Mouse (Mus musculus) left cerebral cortex, postnatal 4 days (tissue): ENCODE data around the gene Tbc1d10b. TPM values are rescaled to one million over a fixed set of nuclear protein-coding genes. Genes with fewer than 3 reads are reported as not detected.
A peak's percentile ranks its signal among the peaks of the same experiment; 100 is the strongest.
"Not testable (repeated sequence)": the region's sequence is repeated elsewhere in the genome, so short reads cannot be mapped to it uniquely, and the experiment has no call there.

Experiments
- DNase-seq: peaks from one replicate; pipeline ENCODE4 v3.0.0-alpha.2; 2022
- intact Hi-C: fragments of 180-260 bp; cut with DNase I; formaldehyde crosslinking; loops from one replicate; pipeline ENCODE4 v1.15.1; 2025
- total RNA-seq, 2 experiments: library from RNA; stranded (reverse); gene quantifications; 2 replicates each; pipeline ENCODE4 v1.2.3; 2021

Gene Tbc1d10b
- total RNA-seq, 2 experiments from 2014 or later = 73.8 to 78.8 TPM

- intact Hi-C loops = no loop called here
- DNase-seq = no peak
Measured at GRCm38 (mm10) chr7:127207374-127208294, 634 bp downstream of the Tbc1d10b start.

- intact Hi-C loops = no loop called here
Measured at GRCm38 (mm10) chr7:127206606-127207005, 1.7 kb downstream of the Tbc1d10b start.

GRCm38 (mm10) chr7:127196484-127196883 is 11.8 kb downstream of the Tbc1d10b start:
- DNase-seq = no peak
- intact Hi-C loops = no loop called here

More at GRCm38 (mm10) chr7:127206606-127207005, 1.7 kb downstream of the Tbc1d10b start:
- DNase-seq = no peak

DNA sequence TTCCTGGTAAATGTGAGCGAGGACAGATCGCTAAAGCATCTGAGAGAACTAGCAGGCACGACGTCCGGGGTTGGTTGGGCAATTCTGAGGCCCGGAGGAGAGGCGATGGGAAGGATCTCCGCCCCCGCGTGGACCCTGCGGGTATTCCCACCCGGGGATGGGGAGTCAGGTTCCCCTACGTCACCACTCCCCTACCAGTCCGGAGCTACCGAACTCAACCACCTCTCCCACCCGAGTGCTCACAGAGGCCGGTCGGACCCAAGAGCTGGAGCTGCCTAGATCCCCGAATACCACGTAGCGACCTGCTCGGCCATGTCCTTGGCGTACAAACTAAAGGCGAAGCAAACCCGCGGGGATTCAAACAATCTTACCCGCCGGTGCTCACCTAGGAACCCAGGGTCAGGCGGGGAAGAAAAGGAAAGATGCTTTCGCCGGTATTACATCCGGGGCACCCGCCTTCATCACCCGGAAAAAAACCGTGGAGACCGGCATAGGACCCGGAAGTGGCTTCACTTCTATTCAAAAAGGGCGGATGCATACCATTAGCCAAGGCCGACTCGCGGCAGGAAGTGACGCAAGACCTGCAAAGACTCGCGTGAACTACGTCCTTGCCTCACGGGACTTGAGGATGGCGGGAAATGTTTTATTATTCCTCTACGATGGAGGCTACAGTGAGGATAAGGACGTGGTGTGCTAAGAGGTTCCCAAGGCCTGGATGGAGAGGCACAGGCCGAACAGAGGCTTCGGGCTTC is 12.5 kb downstream of the Tbc1d10b start, which contains the start of gene Cd2bp2:
Cd2bp2 (minus strand) TSS at position 507 of the 752 bp plus-strand sequence.
- intact Hi-C loops = no loop called here

GRCm38 (mm10) chr7:127194633-127195029 is 13.6 kb downstream of the Tbc1d10b start:
- DNase-seq = no peak
- intact Hi-C loops = no loop called here

More for the DNA sequence above, 12.5 kb downstream of the Tbc1d10b start, which contains the start of gene Cd2bp2:
- peak; percentile 96 for DNase-seq

- intact Hi-C loops = no loop called here
- no peak for DNase-seq
Measured at GRCm38 (mm10) chr7:127194011-127194632, 14.1 kb downstream of the Tbc1d10b start.

GRCm38 (mm10) chr7:127192989-127193388 is 15.3 kb downstream of the Tbc1d10b start:
- intact Hi-C loops = no loop called here
- no peak for DNase-seq

- intact Hi-C loops = no loop called here
- no peak for DNase-seq
Measured at GRCm38 (mm10) chr7:127190672-127191071, 17.6 kb downstream of the Tbc1d10b start.

DNA sequence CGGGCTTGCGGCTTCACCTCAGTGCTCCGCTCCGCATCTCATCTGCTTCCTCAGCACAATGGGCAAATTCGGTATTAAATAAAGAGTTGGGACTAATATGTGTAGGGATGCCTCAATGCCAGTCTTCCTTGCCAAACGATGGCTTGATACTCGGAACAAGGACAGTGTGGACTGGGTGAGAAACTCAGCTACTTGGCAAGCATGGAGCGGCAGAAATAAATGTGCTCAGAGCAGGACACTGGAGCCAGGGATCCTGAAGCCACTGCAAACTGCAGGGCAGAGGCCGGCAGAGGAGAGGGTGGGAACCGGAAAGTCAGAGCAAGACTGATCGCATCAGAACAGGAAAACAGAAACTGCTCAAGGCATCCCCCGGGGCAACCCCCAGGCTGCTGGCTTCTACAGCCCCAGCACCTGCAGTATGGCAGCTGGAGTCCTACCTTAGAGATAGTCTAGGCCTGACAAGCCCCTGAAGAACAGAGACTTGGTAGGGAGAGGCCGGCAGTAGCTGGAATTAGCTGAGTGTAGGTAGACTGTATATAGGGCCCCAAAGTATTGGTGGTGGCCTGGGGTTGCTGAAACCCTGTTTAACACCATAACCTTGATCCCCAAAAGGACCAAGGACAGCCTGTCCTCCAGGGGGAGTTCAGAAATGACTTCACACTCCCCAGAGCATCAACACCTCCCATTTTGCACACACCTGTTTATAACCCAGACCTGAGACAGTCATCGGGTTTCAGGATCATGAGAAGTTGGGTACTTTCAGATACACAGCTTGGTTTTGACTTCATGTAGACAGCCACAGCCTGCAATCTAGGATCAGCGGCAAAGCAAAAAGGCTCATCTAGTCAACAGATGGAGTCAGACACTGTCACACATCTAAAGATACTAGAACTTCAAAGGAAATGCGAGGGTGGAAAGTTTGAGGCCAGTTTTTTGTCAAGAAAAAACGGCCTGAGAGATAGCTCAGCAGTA is 19.7 kb downstream of the Tbc1d10b start:
- no peak for DNase-seq
- intact Hi-C loops = no loop called here

DNA sequence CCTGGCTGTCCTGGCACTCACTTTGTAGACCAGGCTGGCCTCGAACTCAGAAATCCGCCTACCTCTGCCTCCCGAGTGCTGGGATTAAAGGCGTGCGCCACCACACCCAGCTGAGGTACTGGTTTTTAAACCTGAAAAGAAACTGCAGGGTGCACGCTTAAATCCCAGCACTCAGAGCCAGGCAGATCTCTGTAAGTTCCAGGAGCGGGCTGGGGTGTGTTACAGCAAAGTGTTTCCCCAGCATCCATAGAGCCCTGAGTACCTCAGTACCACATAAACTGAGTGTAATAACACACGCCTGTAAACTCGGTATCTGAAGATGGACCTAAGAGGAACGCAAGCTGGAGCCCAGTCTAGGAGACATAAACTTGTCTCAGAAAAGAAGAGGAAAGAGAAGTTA is 20.9 kb downstream of the Tbc1d10b start:
- intact Hi-C loops = no loop called here
- no peak for DNase-seq

GRCm38 (mm10) chr7:127185601-127186000 is 22.7 kb downstream of the Tbc1d10b start:
- intact Hi-C loops = no loop called here

DNA sequence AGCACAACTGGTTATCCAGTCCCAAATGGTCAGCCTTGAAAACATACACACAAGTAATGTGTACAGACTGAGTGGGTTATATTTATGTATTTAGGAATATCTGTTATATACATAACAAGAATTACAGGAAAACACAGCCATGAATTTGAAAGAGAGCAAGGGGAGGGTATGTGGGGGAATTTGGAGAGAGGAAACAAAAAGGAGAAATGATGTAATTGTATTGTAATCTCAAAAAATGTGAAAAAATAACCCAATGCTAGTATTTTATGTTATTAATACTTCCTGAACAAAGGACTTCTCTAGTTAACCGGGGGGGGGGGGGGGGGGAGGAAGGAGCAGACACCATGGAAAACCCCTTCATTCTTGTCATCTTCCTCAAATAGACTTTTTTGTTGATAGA is 23.5 kb downstream of the Tbc1d10b start:
- intact Hi-C loops = no loop called here
- DNase-seq = no peak

More at GRCm38 (mm10) chr7:127185601-127186000, 22.7 kb downstream of the Tbc1d10b start:
- no peak for DNase-seq

DNA sequence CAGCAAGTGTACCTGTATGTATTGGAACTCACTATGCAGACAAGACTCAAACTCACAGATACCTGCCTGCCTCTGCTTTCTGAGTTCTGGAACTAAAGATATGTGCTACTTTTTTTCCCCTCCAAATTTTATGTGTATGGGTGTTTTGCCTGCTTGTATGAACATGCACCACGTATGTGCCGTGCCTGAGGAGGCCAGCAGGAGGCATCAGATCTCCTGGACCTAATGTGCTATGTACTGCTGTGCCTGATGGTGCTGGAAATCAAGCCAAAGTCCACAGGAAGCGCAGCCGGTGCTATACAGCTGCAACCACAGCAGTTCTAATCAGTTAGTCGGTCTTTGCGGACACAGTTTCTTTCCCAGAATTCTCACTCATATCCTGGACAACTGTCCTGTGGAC is 24.4 kb downstream of the Tbc1d10b start:
- no peak for DNase-seq
- intact Hi-C loops = no loop called here

GRCm38 (mm10) chr7:127183345-127183744 is 24.9 kb downstream of the Tbc1d10b start:
- no peak for DNase-seq
- intact Hi-C loops = no loop called here

GRCm38 (mm10) chr7:127181724-127182123 is 26.5 kb downstream of the Tbc1d10b start:
- DNase-seq, intact Hi-C loops: not testable (repeated sequence)

DNA sequence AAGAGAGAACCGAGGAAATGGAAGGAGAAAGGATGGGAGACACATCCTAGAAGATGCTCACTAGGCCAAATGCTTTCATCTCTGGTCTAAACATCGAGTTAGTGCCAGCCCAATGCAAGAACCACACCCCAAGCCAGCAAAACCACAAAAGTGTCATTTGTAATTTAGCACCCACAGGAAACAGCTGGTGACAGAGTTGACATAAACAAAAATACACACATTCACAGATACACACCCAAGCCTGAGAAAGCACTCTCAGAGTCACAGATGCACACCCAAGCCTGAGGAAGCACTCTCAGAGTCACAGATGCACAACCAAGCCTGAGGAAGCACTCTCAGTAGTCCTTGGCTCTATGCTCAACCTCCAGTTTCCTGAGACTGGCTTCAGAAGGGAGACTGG is 27.5 kb downstream of the Tbc1d10b start:
- intact Hi-C loops = no loop called here
- DNase-seq = no peak

- DNase-seq = no peak
- intact Hi-C loops = loop anchor here (5.0 to 10.0 kb wide), 2 partner anchors 45 to 112 kb away; no protein-coding TSS in a partner anchor
Measured at GRCm38 (mm10) chr7:127176937-127177336, 31.3 kb downstream of the Tbc1d10b start.

- intact Hi-C loops = no loop called here
- no peak for DNase-seq
Measured at GRCm38 (mm10) chr7:127166501-127166900, 41.8 kb downstream of the Tbc1d10b start.

GRCm38 (mm10) chr7:127165607-127166493 is 42.4 kb downstream of the Tbc1d10b start:
- intact Hi-C loops = no loop called here
- DNase-seq = no peak
